8 mouse cellular contexts compared by ENCODE assay signal in genomic region chr1:139267844-139268243, GRCm38 (mm10).
DNase-seq lines count a peak whose midpoint lies in the region; ATAC-seq and TF ChIP-seq lines count a peak whose summit lies in the region.

No protein-coding gene starts in this region.

- 18% methylated on average over 6 of the region's 6 CpGs for WGBS in forebrain, embryonic 13.5 days
- WGBS in lung, postnatal 0 days: 15% methylated on average over 6 of the region's 6 CpGs

- no peak overlapping the region for H3K4me3 ChIP-seq in forebrain, embryonic 13.5 days
- H3K4me3 ChIP-seq in lung, postnatal 0 days (ENCODE audit: low read depth, low read length): no peak overlapping the region

- TF ChIP-seq EP300 in lung, postnatal 0 days (IDR thresholded peaks at IDR 0.05): no peak

- peak; percentile 20 for DNase-seq in adrenal gland, adult 2 months
- DNase-seq in adrenal gland, postnatal 4 days (ENCODE audit: low spot score in 2 of 2): no peak
- peak; percentile 89 for DNase-seq in 3T3-L1 (ENCODE audit: low read depth, low spot score)
- peak; percentile 82 for DNase-seq in brain, adult 2 months (ENCODE audit: low read depth, low spot score)
- DNase-seq in kidney, postnatal 10 days: peak; percentile 61
- peak; percentile 90 for DNase-seq in lung, postnatal 0 days (ENCODE audit: low spot score)
- DNase-seq in right cerebral cortex, postnatal 14 days: peak; percentile 13

- H3K4me1 ChIP-seq in forebrain, embryonic 13.5 days: no peaks in the 10 kb centered on the region
- no peaks in the 10 kb centered on the region for H3K4me1 ChIP-seq in lung, postnatal 0 days (ENCODE audit: insufficient read depth, low read depth, low read length)

- no peak overlapping the region for H3K27ac ChIP-seq in forebrain, embryonic 13.5 days
- H3K27ac ChIP-seq in lung, postnatal 0 days (ENCODE audit: low read length): no peak overlapping the region

- no peak overlapping the region for H3K4me2 ChIP-seq in forebrain, embryonic 13.5 days
- no peak overlapping the region for H3K4me2 ChIP-seq in lung, postnatal 0 days (replicated peaks; ENCODE audit: low read depth, low read length)

- no peak overlapping the region for H3K9ac ChIP-seq in forebrain, embryonic 13.5 days
- no peak overlapping the region for H3K9ac ChIP-seq in lung, postnatal 0 days (replicated peaks; ENCODE audit: low read depth)

- H3K36me3 ChIP-seq in forebrain, embryonic 13.5 days (ENCODE audit: poor library complexity, severe bottlenecking): no peaks in the 10 kb centered on the region
- no peaks in the 10 kb centered on the region for H3K36me3 ChIP-seq in lung, postnatal 0 days (ENCODE audit: insufficient read depth, low read length)

- peak; percentile 77 for ATAC-seq in forebrain, embryonic 13.5 days
- no peak for ATAC-seq in lung, postnatal 0 days

- TF ChIP-seq CTCF in lung, postnatal 0 days (IDR thresholded peaks at IDR 0.05): peak; percentile 86

- H3K27me3 ChIP-seq in forebrain, embryonic 13.5 days: no peaks in the 10 kb centered on the region
- H3K27me3 ChIP-seq in lung, postnatal 0 days (replicated peaks; ENCODE audit: insufficient read depth, low read length): no peaks in the 10 kb centered on the region

- H3K9me3 ChIP-seq in forebrain, embryonic 13.5 days (replicated peaks): no peaks in the 10 kb centered on the region
- no peaks in the 10 kb centered on the region for H3K9me3 ChIP-seq in lung, postnatal 0 days (ENCODE audit: low read length)

Comparison
In these comparisons a context has a peak if more than half of its experiments do, and no peak if none do; other contexts are left out.
1. DNase-seq: peak in adrenal gland, adult 2 months (single experiment), 3T3-L1 (single experiment), brain, adult 2 months (single experiment), kidney, postnatal 10 days (single experiment), lung, postnatal 0 days (single experiment) and right cerebral cortex, postnatal 14 days (single experiment); none in adrenal gland, postnatal 4 days (0 of 2).